Mouse (Mus musculus): ENCODE data around the gene Mob4.

GRCm38 (mm10) chr1:55168591-55168990 lies 37.6 kb downstream of the Mob4 start:
- TF ChIP-seq CTCF (conservative IDR thresholded peaks at IDR 0.05; ENCODE audit: low read length) = no peak
- no peak for TF ChIP-seq POU5F1 (IDR thresholded peaks at IDR 0.05; ENCODE audit: borderline replicate concordance, low read length)

All from E14TG2a.4 (cell line).